Comparison of ENCODE assay signal across 29 mouse cellular contexts in genomic region chr7:64973590-64974262, GRCm38 (mm10).
DNase-seq lines count a peak whose midpoint lies in the region; ATAC-seq and TF ChIP-seq lines count a peak whose summit lies in the region.
"Had no signal": no experiment of that assay in that cellular context is flagged by ENCODE, and none has a peak within 500 bp of the region (broad histone marks: within the 10 kb centered on the region; RNA-seq: fewer than 3 reads in every experiment).

No protein-coding gene starts in this region.

- no peak for TF ChIP-seq CTCF in lung, embryonic 14.5 days (IDR thresholded peaks at IDR 0.05; ENCODE audit: low read depth)

- no peaks in the 10 kb centered on the region for H3K27me3 ChIP-seq in lung, embryonic 14.5 days (ENCODE audit: insufficient read depth, low read length)
- H3K27me3 ChIP-seq in forebrain, embryonic 16.5 days (replicated peaks; ENCODE audit: control insufficient read depth, insufficient read depth, low read length): no peaks in the 10 kb centered on the region
- no peaks in the 10 kb centered on the region for H3K27me3 ChIP-seq in limb, embryonic 10.5 days (ENCODE audit: low read depth, poor library complexity, severe bottlenecking)
- H3K27me3 ChIP-seq: heart, embryonic 13.5 days; liver, embryonic 12.5 days; neural tube, embryonic 13.5 days had no signal

- WGBS in lung, embryonic 14.5 days: 51% methylated on average over 4 of the region's 4 CpGs
- WGBS in forebrain, embryonic 16.5 days: 38% methylated on average over 4 of the region's 4 CpGs
- WGBS in limb, embryonic 10.5 days: 86% methylated on average over 4 of the region's 4 CpGs

- no peak overlapping the region for H3K27ac ChIP-seq in lung, embryonic 14.5 days (ENCODE audit: low read depth)
- peak overlapping the region; percentile 45; the same call in 1 of the 2 replicates for H3K27ac ChIP-seq in forebrain, embryonic 16.5 days (ENCODE audit: low read length)
- no peak overlapping the region for H3K27ac ChIP-seq in limb, embryonic 10.5 days
- H3K27ac ChIP-seq: gastrocnemius, adult 2 months; heart, adult 2 months; heart, embryonic 13.5 days; liver, embryonic 12.5 days; macrophage; neural tube, embryonic 13.5 days had no signal

- peak; percentile 50 for DNase-seq in heart, adult 11 months
- DNase-seq in heart, adult 8-10 months (ENCODE audit: low spot score): no peak
- DNase-seq in lung, embryonic 14.5 days: peak; percentile 41
- DNase-seq in lung, postnatal 14 days: no peak
- peak; percentile 8 for DNase-seq in retina, embryonic 14.5 days (ENCODE audit: low spot score)
- no peak for DNase-seq in limb, embryonic 10.5 days (ENCODE audit: low spot score)
- DNase-seq: adrenal gland, adult 2 months; adrenal gland, postnatal 36 days; B cell, adult 2 months; cerebellum, adult 8-10 months; cerebellum, postnatal 36 days; gastrocnemius, adult 2 months; gastrocnemius, postnatal 36 days; heart, adult 2 months; heart, postnatal 10 days; kidney, adult 11 months; kidney, postnatal 25 days; liver, postnatal 0 days; right cerebral cortex, postnatal 25 days; thymus, adult 18-20 months; thymus, postnatal 25 days had no signal

- ATAC-seq in lung, embryonic 14.5 days (ENCODE audit: insufficient read depth): no peak; the same call in 1 of the 2 replicates
- ATAC-seq in forebrain, embryonic 16.5 days: peak; percentile 91
- ATAC-seq: liver, embryonic 12.5 days; liver, postnatal 0 days; lung, postnatal 0 days; midbrain, embryonic 16.5 days had no signal

- H3K4me3 ChIP-seq in lung, embryonic 14.5 days (ENCODE audit: low read depth, low read length): no peak overlapping the region
- H3K4me3 ChIP-seq in forebrain, embryonic 16.5 days (replicated peaks; ENCODE audit: low read length): no peak overlapping the region
- no peak overlapping the region for H3K4me3 ChIP-seq in limb, embryonic 10.5 days
- H3K4me3 ChIP-seq: gastrocnemius, adult 2 months; heart, adult 2 months; heart, embryonic 13.5 days; liver, embryonic 12.5 days; myocyte; neural tube, embryonic 13.5 days had no signal

- H3K36me3 ChIP-seq in lung, embryonic 14.5 days (ENCODE audit: insufficient read depth): no peaks in the 10 kb centered on the region
- no peaks in the 10 kb centered on the region for H3K36me3 ChIP-seq in forebrain, embryonic 16.5 days (ENCODE audit: control insufficient read depth, insufficient read depth)
- no peaks in the 10 kb centered on the region for H3K36me3 ChIP-seq in limb, embryonic 10.5 days
- H3K36me3 ChIP-seq: heart, embryonic 13.5 days; liver, embryonic 12.5 days; neural tube, embryonic 13.5 days had no signal

- no peak overlapping the region for H3K4me2 ChIP-seq in lung, embryonic 14.5 days
- H3K4me2 ChIP-seq in forebrain, embryonic 16.5 days (ENCODE audit: low read length): no peak overlapping the region
- H3K4me2 ChIP-seq: heart, embryonic 13.5 days; liver, embryonic 12.5 days; neural tube, embryonic 13.5 days had no signal

- H3K9me3 ChIP-seq in lung, embryonic 14.5 days (ENCODE audit: low read depth, low read length): no peaks in the 10 kb centered on the region
- H3K9me3 ChIP-seq in forebrain, embryonic 16.5 days (ENCODE audit: control insufficient read depth, low read length): no peaks in the 10 kb centered on the region
- H3K9me3 ChIP-seq in limb, embryonic 10.5 days (replicated peaks): no peaks in the 10 kb centered on the region
- H3K9me3 ChIP-seq: heart, embryonic 13.5 days; liver, embryonic 12.5 days; neural tube, embryonic 13.5 days had no signal

- no peak overlapping the region for H3K9ac ChIP-seq in lung, embryonic 14.5 days
- no peak overlapping the region for H3K9ac ChIP-seq in forebrain, embryonic 16.5 days (replicated peaks; ENCODE audit: low read depth, low read length)
- H3K9ac ChIP-seq: heart, embryonic 13.5 days; liver, embryonic 12.5 days; liver, postnatal 0 days; neural tube, embryonic 13.5 days had no signal

- no peaks in the 10 kb centered on the region for H3K4me1 ChIP-seq in lung, embryonic 14.5 days (ENCODE audit: insufficient read depth)
- H3K4me1 ChIP-seq in forebrain, embryonic 16.5 days (replicated peaks; ENCODE audit: control insufficient read depth, insufficient read depth, low read length): peaks cover 2% of the 10 kb centered on the region; the same call in 1 of the 2 replicates
- H3K4me1 ChIP-seq in limb, embryonic 10.5 days: no peaks in the 10 kb centered on the region
- H3K4me1 ChIP-seq: heart, embryonic 13.5 days; liver, embryonic 12.5 days; neural tube, embryonic 13.5 days had no signal

Comparison
In these comparisons a context has a peak if more than half of its experiments do, and no peak if none do; other contexts are left out.
1. DNase-seq: peak in heart, adult 11 months (single experiment), lung, embryonic 14.5 days (single experiment) and retina, embryonic 14.5 days (single experiment); none in heart, adult 8-10 months (single experiment), lung, postnatal 14 days (single experiment) and limb, embryonic 10.5 days (single experiment).